Mouse (Mus musculus) olfactory bulb, adult 2 months (tissue): ENCODE results near the gene Ndufa11.

Experiments
- CTCF ChIP-seq: fragments of 200-500 bp; IDR thresholded peaks from 2 replicates; pipeline ENCODE4 v1.5.1; 2012; ENCODE audit warnings: low read depth, mild to moderate bottlenecking, low read length, moderate library complexity; ENCODE audit not compliant: insufficient read depth
- POLR2A ChIP-seq: fragments of 200-500 bp; IDR thresholded peaks from 2 replicates; pipeline ENCODE4 v1.6.1; 2012; ENCODE audit warnings: mild to moderate bottlenecking, low read depth, low read length, moderate library complexity; ENCODE audit not compliant: insufficient read depth

GRCm38 (mm10) chr17:56768941-56769340 lies 51.4 kb downstream of the Ndufa11 start:
- TF ChIP-seq CTCF (no peak), POLR2A (no peak)
